Mouse (Mus musculus) ES-E14 (cell line): ENCODE measurements around the gene Pklr.

ENCODE experiments used
- HCFC1 ChIP-seq: IDR thresholded peaks from 2 replicates; pipeline ENCODE4 v1.6.1; 2012; ENCODE audit warnings: low read length, inconsistent platforms, borderline replicate concordance; ENCODE audit not compliant: insufficient read depth
- MAFK ChIP-seq: IDR thresholded peaks from 2 replicates; pipeline ENCODE4 v1.6.1; 2014; ENCODE audit warnings: mild to moderate bottlenecking, low read depth, low read length, inconsistent platforms; ENCODE audit not compliant: insufficient read depth
- ZC3H11A ChIP-seq: IDR thresholded peaks from 2 replicates; pipeline ENCODE4 v1.6.1; 2012; ENCODE audit warnings: low read depth, mild to moderate bottlenecking, inconsistent platforms, low read length, borderline replicate concordance
- ZNF384 ChIP-seq: IDR thresholded peaks from 2 replicates; pipeline ENCODE4 v1.6.1; 2012; ENCODE audit warnings: low read depth, low read length, inconsistent platforms

DNA sequence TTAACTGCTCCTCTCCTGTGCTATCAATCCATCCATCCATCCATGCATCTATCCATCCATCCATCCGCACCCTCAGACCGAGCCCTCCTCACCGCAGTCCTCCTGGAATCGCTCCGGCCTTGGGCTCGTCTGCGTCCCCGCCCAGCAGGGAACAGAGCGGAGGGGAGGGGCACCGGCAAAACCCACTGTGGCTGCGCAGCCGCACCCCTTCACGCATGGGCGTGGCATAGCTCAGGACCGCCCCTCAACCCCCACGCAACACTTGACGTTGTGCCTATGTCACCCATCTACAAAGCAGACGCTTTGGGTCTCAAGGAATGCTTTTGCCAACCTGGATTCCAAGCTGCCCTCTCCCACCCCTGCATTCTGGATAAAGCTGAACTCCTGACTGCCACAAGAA lies 42.8 kb upstream of the Pklr start, which contains the start of gene Rusc1:
- TF ChIP-seq ZC3H11A (no peak), HCFC1 (no peak), ZNF384 (no peak), MAFK (no peak)
